Mouse (Mus musculus) intestine, embryonic 14.5 days (tissue): ENCODE measurements at regions not wholly inside any gene's neighbourhood (a gene's known extent, or its start where the extent isn't known, plus 50 kb on each side); places are given as distances from the start of the nearest gene placed in this dataset. TPM values are rescaled to one million over a fixed set of nuclear protein-coding genes. Genes with fewer than 3 reads are reported as not detected.

ENCODE experiments used
- ATAC-seq: fragments of 200-750 bp; cut with Nextera tagmentation; replicated peaks from 2 replicates; pipeline ENCODE4 v1.8.0; 2017; ENCODE audit warnings: low read depth, moderate number of reproducible peaks, moderate TSS enrichment, moderate library complexity; ENCODE audit not compliant: low FRiP score, low TSS enrichment
- DNase-seq: peaks from one replicate; pipeline ENCODE4 v3.0.0-alpha.2; 2018; ENCODE audit warnings: low spot score
- H3K27ac ChIP-seq: fragments of 300-500 bp; sonication (generic); 2 replicates; pipeline ENCODE4 v1.5.1; 2014; ENCODE audit warnings: low read depth, mild to moderate bottlenecking, control low read depth
- H3K27me3 ChIP-seq: fragments of 300-500 bp; sonication (generic); replicated peaks from 2 replicates; pipeline ENCODE4 v1.6.1; 2014; ENCODE audit warnings: low read length, control low read depth; ENCODE audit not compliant: control insufficient read depth, insufficient read depth
- H3K36me3 ChIP-seq: fragments of 300-500 bp; sonication (generic); 2 replicates; pipeline ENCODE4 v1.6.1; 2014; ENCODE audit warnings: low read length, control low read depth; ENCODE audit not compliant: control insufficient read depth, insufficient read depth
- H3K4me1 ChIP-seq: fragments of 300-500 bp; sonication (generic); replicated peaks from 2 replicates; pipeline ENCODE4 v1.6.1; 2014; ENCODE audit warnings: low read length, control low read depth, mixed read lengths; ENCODE audit not compliant: control insufficient read depth, insufficient read depth
- H3K4me2 ChIP-seq: fragments of 300-500 bp; sonication (generic); 2 replicates; pipeline ENCODE4 v1.6.1; 2014; ENCODE audit warnings: low read length
- H3K4me3 ChIP-seq: fragments of 300-500 bp; sonication (generic); 2 replicates; pipeline ENCODE4 v1.5.1; 2014; ENCODE audit warnings: low read depth, low read length, control low read depth, mixed read lengths
- H3K9ac ChIP-seq: fragments of 300-500 bp; sonication (generic); 2 replicates; pipeline ENCODE4 v1.6.1; 2014; ENCODE audit warnings: mild to moderate bottlenecking, low read length
- H3K9me3 ChIP-seq: fragments of 300-500 bp; sonication (generic); 2 replicates; pipeline ENCODE4 v1.6.1; 2016; ENCODE audit warnings: low read length, control low read depth; ENCODE audit not compliant: control insufficient read depth
- WGBS: fragments of 180-500 bp; shearing (Covaris S2); extraction: QIAGEN DNeasy Blood & Tissue Kit; methylation state at CpG from one replicate; pipeline ENCODE4 v1.1.7; 2014; 5-methylcytosine and 5-hydroxymethylcytosine counted together
- microRNA-seq: library from miRNA; unstranded; fragments of <30 nt; microRNA quantifications from one replicate; pipeline ENCODE4, GENCODE M21; 2016

DNA sequence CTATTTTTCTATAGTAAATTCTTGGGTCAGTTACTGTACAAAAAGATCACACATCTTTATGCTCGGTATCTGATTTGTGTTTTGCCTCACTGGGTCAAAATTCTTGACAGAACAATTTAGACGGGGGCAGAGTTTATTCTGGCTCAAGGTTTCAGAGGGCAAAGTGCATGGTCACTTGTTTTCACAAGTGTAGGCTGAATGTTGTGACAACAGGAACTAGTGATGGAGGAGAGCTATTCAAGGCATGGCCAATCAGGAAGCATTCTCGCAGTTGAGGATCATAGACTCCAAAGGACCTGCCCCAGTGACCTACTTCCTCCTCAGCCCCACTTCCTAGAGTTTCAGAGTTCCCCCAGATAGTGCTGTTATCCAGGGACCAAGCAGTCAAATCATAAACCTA is 639.1 kb downstream of the Sox6 start:
- Histone ChIP-seq H3K36me3 (no peaks in the 10 kb centered on the region), H3K4me1 (no peaks in the 10 kb centered on the region), H3K4me2 (no peak overlapping the region), H3K9me3 (no peaks in the 10 kb centered on the region), H3K9ac (no peak overlapping the region), H3K4me3 (no peak overlapping the region), H3K27me3 (no peaks in the 10 kb centered on the region), H3K27ac (no peak overlapping the region)
- WGBS = 75% methylated on average over 3 of the region's 3 CpGs
- DNase-seq = no peak
- ATAC-seq = no peak

- no peak overlapping the region for H3K27ac ChIP-seq
- DNase-seq (no peak), ATAC-seq (no peak)
- H3K9me3 ChIP-seq = no peaks in the 10 kb centered on the region
- H3K9ac ChIP-seq = no peak overlapping the region
- WGBS = 84% methylated on average over 3 of the region's 3 CpGs
- no peak overlapping the region for H3K4me2 ChIP-seq
- 0 out of 2 replicates have a peak, but pooled peaks cover 3% of the 10 kb centered on the region for H3K4me1 ChIP-seq
- H3K4me3 ChIP-seq = no peak overlapping the region
- H3K36me3 ChIP-seq = no peaks in the 10 kb centered on the region
- H3K27me3 ChIP-seq = no peaks in the 10 kb centered on the region
Observed at GRCm38 (mm10) chr7:115407889-115408288, 630.7 kb downstream of the Sox6 start.

- Histone ChIP-seq H3K9ac (no peak overlapping the region), H3K27me3 (no peaks in the 10 kb centered on the region), H3K9me3 (no peaks in the 10 kb centered on the region), H3K36me3 (no peaks in the 10 kb centered on the region), H3K4me1 (0 out of 2 replicates have a peak, but pooled peaks cover 3% of the 10 kb centered on the region), H3K4me2 (no peak overlapping the region), H3K27ac (no peak overlapping the region), H3K4me3 (no peak overlapping the region)
- no peak for ATAC-seq
- 35% methylated on average over 2 of the region's 2 CpGs for WGBS
- no peak for DNase-seq
Observed at GRCm38 (mm10) chr7:115408915-115409314, 629.7 kb downstream of the Sox6 start.

DNA sequence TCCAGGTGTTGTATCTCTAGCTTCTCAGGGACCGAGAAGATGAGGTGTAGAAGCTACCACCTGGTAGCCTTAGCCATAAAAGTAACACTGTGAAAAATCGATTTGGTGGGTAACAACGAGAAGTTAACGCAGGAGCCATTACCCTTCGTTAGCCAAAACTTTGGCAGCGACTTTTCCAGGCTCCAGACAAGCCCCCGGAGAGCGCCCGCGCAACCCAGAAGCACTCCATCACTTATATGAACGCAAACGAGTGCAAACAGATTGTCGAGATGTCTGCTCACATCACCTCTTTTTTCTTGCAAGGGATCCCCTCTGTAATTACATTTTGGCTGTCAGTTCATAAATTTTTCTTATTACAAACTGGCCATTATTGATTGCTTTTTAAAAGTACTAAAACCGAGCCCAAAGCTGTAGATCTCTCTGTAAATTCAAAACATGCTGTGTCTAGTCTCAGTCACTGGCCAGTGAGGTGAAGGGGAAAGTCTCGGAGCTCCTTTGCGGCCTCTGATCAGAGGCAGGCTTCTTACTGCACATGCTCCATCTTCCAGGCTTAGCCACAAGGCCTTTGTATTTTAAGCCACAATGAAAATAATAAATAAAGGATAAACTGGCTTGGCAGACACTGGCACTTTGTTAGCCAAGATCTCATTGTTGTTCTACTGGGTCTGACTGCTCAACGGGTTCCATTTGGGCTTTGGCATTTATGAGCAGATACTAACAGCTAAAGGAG is 627.9 kb downstream of the Sox6 start:
- 55% methylated on average over 17 of the region's 17 CpGs for WGBS
- Histone ChIP-seq H3K27me3 (no peaks in the 10 kb centered on the region), H3K9ac (no peak overlapping the region), H3K4me3 (no peak overlapping the region), H3K36me3 (no peaks in the 10 kb centered on the region), H3K4me2 (no peak overlapping the region), H3K27ac (no peak overlapping the region), H3K9me3 (no peaks in the 10 kb centered on the region), H3K4me1 (0 out of 2 replicates have a peak, but pooled peaks cover 3% of the 10 kb centered on the region)
- ATAC-seq (no peak), DNase-seq (no peak)

DNA sequence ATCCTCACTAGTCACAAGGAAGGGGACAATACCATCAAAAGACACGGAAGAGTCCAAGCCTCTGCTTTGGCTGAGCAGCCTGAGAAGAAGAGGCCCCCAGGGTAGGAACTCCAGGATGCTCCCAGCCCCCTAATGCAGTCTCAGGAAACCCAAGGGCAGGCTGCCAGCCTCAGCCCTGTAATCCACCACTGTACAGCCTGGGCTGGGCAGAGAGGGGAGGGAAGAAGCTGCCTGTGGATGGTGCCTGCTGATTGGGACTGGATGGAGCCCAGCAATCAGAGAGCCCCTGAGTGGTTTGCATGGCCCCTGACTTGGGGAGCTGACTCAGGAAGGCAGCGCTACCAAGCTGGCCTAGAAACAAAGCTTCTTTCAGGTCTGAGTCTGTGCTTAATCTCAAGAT is 627.1 kb downstream of the Sox6 start:
- H3K4me3 ChIP-seq = no peak overlapping the region
- 0 out of 2 replicates have a peak, but pooled peaks cover 3% of the 10 kb centered on the region for H3K4me1 ChIP-seq
- no peaks in the 10 kb centered on the region for H3K9me3 ChIP-seq
- ATAC-seq = no peak
- no peaks in the 10 kb centered on the region for H3K36me3 ChIP-seq
- no peak overlapping the region for H3K27ac ChIP-seq
- H3K4me2 ChIP-seq = no peak overlapping the region
- DNase-seq = no peak
- no peaks in the 10 kb centered on the region for H3K27me3 ChIP-seq
- 75% methylated on average over 2 of the region's 2 CpGs for WGBS
- H3K9ac ChIP-seq = no peak overlapping the region

DNA sequence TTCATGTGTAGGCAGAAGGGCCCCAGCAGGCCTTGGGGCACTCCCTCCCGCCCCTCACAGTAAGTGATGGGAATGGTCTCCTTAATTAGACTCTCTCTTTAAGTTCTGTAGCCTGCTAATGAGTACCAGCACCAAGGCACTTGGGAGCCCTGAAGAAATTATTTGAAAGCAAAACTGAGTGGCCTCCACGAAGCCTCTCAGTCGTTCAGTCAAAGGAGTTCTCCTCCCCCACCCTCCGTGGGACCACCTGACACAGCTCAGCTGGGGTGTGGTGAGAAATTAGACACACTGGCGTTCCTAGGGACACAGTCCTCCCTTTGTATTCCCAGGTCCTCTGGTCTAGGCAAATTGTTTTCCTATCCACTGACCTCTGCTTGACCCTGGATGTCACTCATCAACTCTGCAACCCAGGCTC is 623.4 kb downstream of the Sox6 start:
- no peak overlapping the region for H3K9ac ChIP-seq
- H3K9me3 ChIP-seq = no peaks in the 10 kb centered on the region
- DNase-seq (no peak), ATAC-seq (no peak)
- H3K4me1 ChIP-seq = 0 out of 2 replicates have a peak, but pooled peaks cover 3% of the 10 kb centered on the region
- no peaks in the 10 kb centered on the region for H3K27me3 ChIP-seq
- 22% methylated on average over 5 of the region's 5 CpGs for WGBS
- H3K27ac ChIP-seq = no peak overlapping the region
- H3K4me2 ChIP-seq = no peak overlapping the region
- no peak overlapping the region for H3K4me3 ChIP-seq
- H3K36me3 ChIP-seq = no peaks in the 10 kb centered on the region

Small RNA genes lying in the stretch of these regions (microRNA-seq; reads per million reads assigned to microRNA genes)
- not detected for gene Gm27684
